Mouse (Mus musculus) bone marrow, adult 2 months (tissue): ENCODE data around the gene Gm12216.
"Not testable (repeated sequence)": the region's sequence is repeated elsewhere in the genome, so short reads cannot be mapped to it uniquely, and the experiment has no call there.

Experiments used
- CTCF ChIP-seq: fragments of 200-500 bp; IDR thresholded peaks from 2 replicates; pipeline ENCODE4 v1.5.1; 2011; ENCODE audit warnings: low read length, control low read depth; ENCODE audit not compliant: control insufficient read depth, insufficient read depth
- POLR2A ChIP-seq: fragments of 200-500 bp; IDR thresholded peaks from 2 replicates; pipeline ENCODE4 v1.6.1; 2011; ENCODE audit warnings: low read depth, mild to moderate bottlenecking, control low read depth, low read length, borderline replicate concordance; ENCODE audit not compliant: control insufficient read depth

DNA sequence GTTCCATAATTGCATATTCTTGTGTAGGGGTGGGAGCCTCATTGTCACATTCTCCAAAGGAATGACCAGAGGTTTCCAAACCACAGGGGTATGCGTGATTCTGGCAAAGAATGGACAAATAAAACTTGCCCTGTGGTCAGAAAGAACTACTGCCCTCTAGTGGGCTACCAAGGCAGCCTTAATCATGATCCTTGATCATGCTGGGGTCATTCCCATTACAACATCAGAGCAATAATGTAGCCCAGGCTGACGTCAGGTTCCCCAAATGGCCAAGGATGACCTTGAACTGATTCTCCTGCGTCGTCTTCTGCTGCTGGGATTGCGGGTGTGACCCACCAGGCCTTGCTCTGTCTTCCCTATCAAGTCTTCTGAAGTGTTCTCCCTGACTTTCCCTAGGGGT, 9.3 kb upstream of the Gm12216 start:
- not testable (repeated sequence) for TF ChIP-seq CTCF, POLR2A
